8 mouse cellular contexts compared by ENCODE assay signal in genomic region chr9:111289832-111290339, GRCm38 (mm10). TPM values are rescaled to one million over a fixed set of nuclear protein-coding genes. Genes with fewer than 3 reads are reported as not detected.
A peak's percentile ranks its signal among the peaks of the same experiment; 100 is the strongest.
DNase-seq lines count a peak whose midpoint lies in the region; ATAC-seq and TF ChIP-seq lines count a peak whose summit lies in the region.

No protein-coding gene starts in this region.

- no peak overlapping the region; the same call in 1 of the 2 replicates for H3K4me3 ChIP-seq in G1E (ENCODE audit: low read depth, low read length)
- H3K4me3 ChIP-seq in forebrain, postnatal 0 days (ENCODE audit: low read depth, low read length), result no peak overlapping the region
- no peak overlapping the region for H3K4me3 ChIP-seq in lung, embryonic 14.5 days (ENCODE audit: low read depth, low read length)

- no peaks in the 10 kb centered on the region for H3K36me3 ChIP-seq in G1E (replicated peaks)
- no peaks in the 10 kb centered on the region for H3K36me3 ChIP-seq in forebrain, postnatal 0 days (ENCODE audit: insufficient read depth)
- no peaks in the 10 kb centered on the region for H3K36me3 ChIP-seq in lung, embryonic 14.5 days (ENCODE audit: insufficient read depth)

- no peak overlapping the region for H3K27ac ChIP-seq in forebrain, postnatal 0 days (ENCODE audit: low read depth, low read length)
- no peak overlapping the region for H3K27ac ChIP-seq in lung, embryonic 14.5 days (ENCODE audit: low read depth)

- no peaks in the 10 kb centered on the region for H3K9me3 ChIP-seq in G1E (replicated peaks)
- H3K9me3 ChIP-seq in forebrain, postnatal 0 days (ENCODE audit: low read length), result no peaks in the 10 kb centered on the region
- no peaks in the 10 kb centered on the region for H3K9me3 ChIP-seq in lung, embryonic 14.5 days (ENCODE audit: low read depth, low read length)

- peaks cover 9% of the 10 kb centered on the region for H3K27me3 ChIP-seq in G1E (ENCODE audit: insufficient read depth, low read length)
- H3K27me3 ChIP-seq in forebrain, postnatal 0 days (ENCODE audit: insufficient read depth, low read length), result no peaks in the 10 kb centered on the region
- no peaks in the 10 kb centered on the region for H3K27me3 ChIP-seq in lung, embryonic 14.5 days (ENCODE audit: insufficient read depth, low read length)

- peak; percentile 53 for DNase-seq in G1E (ENCODE audit: low spot score)
- DNase-seq in cerebellum, adult 18-20 months, result peak; percentile 78 to 96
- DNase-seq in forebrain, postnatal 0 days, result peak; percentile 92
- DNase-seq in heart, postnatal 4 days, result peak; percentile 94
- DNase-seq in layer of hippocampus, adult 8-10 months (ENCODE audit: low spot score in 2 of 2), result peak; percentile 85 to 96
- DNase-seq in lung, embryonic 14.5 days, result peak; percentile 92
- DNase-seq in testis, postnatal 14 days (ENCODE audit: low spot score), result peak; percentile 83

- 15% methylated on average over 21 of the region's 21 CpGs for WGBS in forebrain, postnatal 0 days
- 16% methylated on average over 21 of the region's 21 CpGs for WGBS in lung, embryonic 14.5 days

- peaks cover 3% of the 10 kb centered on the region for H3K4me1 ChIP-seq in G1E (ENCODE audit: insufficient read depth, low read depth, low read length)
- H3K4me1 ChIP-seq in forebrain, postnatal 0 days (ENCODE audit: insufficient read depth), result 0 out of 2 replicates have a peak, but pooled peaks cover 4% of the 10 kb centered on the region
- H3K4me1 ChIP-seq in lung, embryonic 14.5 days (ENCODE audit: insufficient read depth), result no peaks in the 10 kb centered on the region

- no peak overlapping the region for H3K9ac ChIP-seq in forebrain, postnatal 0 days
- H3K9ac ChIP-seq in lung, embryonic 14.5 days, result no peak overlapping the region

- ATAC-seq in G1E (ENCODE audit: extremely low read depth, insufficient number of reproducible peaks, low FRiP score, poor library complexity, severe bottlenecking), result peak; percentile 84
- peak; percentile 85 for ATAC-seq in forebrain, postnatal 0 days
- peak; percentile 84 for ATAC-seq in lung, embryonic 14.5 days (ENCODE audit: insufficient read depth)
- ATAC-seq in neutrophil, adult 5-6 weeks (ENCODE audit: extremely low read depth, insufficient number of reproducible peaks, low FRiP score, poor library complexity, severe bottlenecking), result peak; percentile 94

- peak; percentile 99 for TF ChIP-seq CTCF in G1E (IDR thresholded peaks at IDR 0.05; ENCODE audit: low read depth, low read length)
- TF ChIP-seq CTCF in forebrain, postnatal 0 days (IDR thresholded peaks at IDR 0.05; ENCODE audit: low read depth), result peak; percentile 100
- peak; percentile 100 for TF ChIP-seq CTCF in lung, embryonic 14.5 days (IDR thresholded peaks at IDR 0.05; ENCODE audit: low read depth)

- H3K4me2 ChIP-seq in forebrain, postnatal 0 days (ENCODE audit: low read depth), result no peak overlapping the region
- H3K4me2 ChIP-seq in lung, embryonic 14.5 days, result peak overlapping the region; percentile 51

RNA-seq across cellular contexts. Expression of gene Epm2aip1, which starts 18.2 kb away (rescaled TPM):
- total RNA-seq in G1E (2014; fragmentation: Nextera tagmentation) (64.7 and 67.6 TPM in 2 replicates), G1E (2017) (19.6 and 29.1 TPM in 2 replicates)
- 3.3 and 3.4 TPM in 2 replicates for polyA plus RNA-seq in G1E (2012)
- total RNA-seq in forebrain, postnatal 0 days (2014; rRNA removed), result 75.9 and 101 TPM in 2 replicates
- polyA plus RNA-seq in forebrain, postnatal 0 days (2015; fragmentation: Nextera tagmentation; extraction: Ambion mirVana), result 28.2 and 37.0 TPM in 2 replicates
- total RNA-seq in heart, postnatal 4 days (2021), result 10 to 100 TPM; 32.5 to 35.4 TPM
- 10 to 100 TPM; 70.6 to 89.2 (median 80.9) TPM for total RNA-seq in layer of hippocampus, adult 8-10 months (2022)
- polyA plus RNA-seq in lung, embryonic 14.5 days (2014; fragmentation: Nextera tagmentation; extraction: Ambion mirVana), result 36.0 and 37.3 TPM in 2 replicates
- 22.5 and 28.3 TPM in 2 replicates for total RNA-seq in neutrophil, adult 5-6 weeks (2017)

RNA-seq across cellular contexts. Expression of gene Mlh1, which starts 18.3 kb away (rescaled TPM):
- total RNA-seq in G1E (2014; fragmentation: Nextera tagmentation), result 55.2 and 56.1 TPM in 2 replicates
- 32.3 and 32.4 TPM in 2 replicates for total RNA-seq in G1E (2017)
- 5.3 and 6.1 TPM in 2 replicates for polyA plus RNA-seq in G1E (2012)
- total RNA-seq in forebrain, postnatal 0 days (2014; rRNA removed), result 23.0 and 23.6 TPM in 2 replicates
- 17.3 and 18.4 TPM in 2 replicates for polyA plus RNA-seq in forebrain, postnatal 0 days (2015; fragmentation: Nextera tagmentation; extraction: Ambion mirVana)
- 10 to 100 TPM; 24.3 to 25.0 TPM for total RNA-seq in heart, postnatal 4 days (2021)
- total RNA-seq in layer of hippocampus, adult 8-10 months (2022), result 10 to 100 TPM; 13.5 to 18.4 (median 15.3) TPM
- 36.1 and 39.2 TPM in 2 replicates for polyA plus RNA-seq in lung, embryonic 14.5 days (2014; fragmentation: Nextera tagmentation; extraction: Ambion mirVana)
- 51.4 and 55.0 TPM in 2 replicates for total RNA-seq in neutrophil, adult 5-6 weeks (2017)

RNA-seq across cellular contexts. Expression of gene Trank1, which starts 21.7 kb away (rescaled TPM):
- not detected in 2 replicates for total RNA-seq in G1E (2014; fragmentation: Nextera tagmentation)
- total RNA-seq in G1E (2017), result 0.05 and 0.12 TPM in 2 replicates
- not detected in 2 replicates for polyA plus RNA-seq in G1E (2012)
- 61.7 and 92.5 TPM in 2 replicates for total RNA-seq in forebrain, postnatal 0 days (2014; rRNA removed)
- 7.5 and 10.9 TPM in 2 replicates for polyA plus RNA-seq in forebrain, postnatal 0 days (2015; fragmentation: Nextera tagmentation; extraction: Ambion mirVana)
- total RNA-seq in heart, postnatal 4 days (2021), result under 1 TPM; 0.10 to 0.14 TPM
- total RNA-seq in layer of hippocampus, adult 8-10 months (2022), result 100 to 1,000 TPM; 194 to 269 (median 224) TPM
- polyA plus RNA-seq in lung, embryonic 14.5 days (2014; fragmentation: Nextera tagmentation; extraction: Ambion mirVana), result 0.12 and 0.34 TPM in 2 replicates
- total RNA-seq in neutrophil, adult 5-6 weeks (2017), result not detected in 2 replicates

Comparison
In these comparisons a context has a peak if more than half of its experiments do, and no peak if none do; other contexts are left out.
1. RNA of gene Trank1, which starts 21.7 kb away (total RNA-seq): 194 to 269 TPM in layer of hippocampus, adult 8-10 months and 61.7 to 92.5 TPM in forebrain, postnatal 0 days; 0.10 to 0.14 TPM in heart, postnatal 4 days, 0.05 to 0.12 TPM in G1E and not detected in neutrophil, adult 5-6 weeks; every median in the first group is over 10 times any median in the second.
2. Peak in every context shown above with its lines, with median percentiles within 50 percentile points of each other: ATAC-seq, DNase-seq and CTCF ChIP-seq.